Mouse (Mus musculus) heart, adult 2 months (tissue): ENCODE data around the gene Fgfr1op. TPM values are rescaled to one million over a fixed set of nuclear protein-coding genes. Genes with fewer than 3 reads are reported as not detected.
A peak's percentile ranks its signal among the peaks of the same experiment; 100 is the strongest.

Experiments
- DNase-seq, 2 experiments: peaks; one replicate each; pipeline ENCODE4 v3.0.0; 2021
- H3K27ac ChIP-seq: fragments of 200-600 bp; 2 replicates; pipeline ENCODE4 v1.8.1; 2022
- H3K27me3 ChIP-seq: fragments of 200-500 bp; 2 replicates; pipeline ENCODE4 v1.6.1; 2012; ENCODE audit warnings: mild to moderate bottlenecking, low read length, inconsistent platforms, mixed read lengths; ENCODE audit not compliant: control insufficient read depth, insufficient read depth
- H3K36me3 ChIP-seq: fragments of 200-500 bp; 2 replicates; pipeline ENCODE4 v1.6.1; 2012; ENCODE audit warnings: low read length, inconsistent platforms; ENCODE audit not compliant: control insufficient read depth, insufficient read depth
- H3K4me1 ChIP-seq: fragments of 200-500 bp; 2 replicates; pipeline ENCODE4 v1.6.1; 2011; ENCODE audit warnings: low read length; ENCODE audit not compliant: control insufficient read depth, insufficient read depth
- H3K4me3 ChIP-seq: fragments of 200-600 bp; 2 replicates; pipeline ENCODE4 v1.8.1; 2022
- H3K79me2 ChIP-seq: fragments of 200-500 bp; replicated peaks from 2 replicates; pipeline ENCODE4 v1.6.1; 2012; ENCODE audit warnings: mild to moderate bottlenecking, inconsistent platforms, low read length, moderate library complexity, mixed read lengths; ENCODE audit not compliant: control insufficient read depth, insufficient read depth
- H3K9ac ChIP-seq: fragments of 200-500 bp; 2 replicates; pipeline ENCODE4 v1.6.1; 2012; ENCODE audit warnings: low read depth, mild to moderate bottlenecking, control low read depth, inconsistent platforms, low read length, mixed read lengths
- CTCF ChIP-seq: fragments of 200-600 bp; IDR thresholded peaks from 2 replicates; pipeline ENCODE4 v1.8.1; 2022; ENCODE audit warnings: antibody characterized with exemption, mild to moderate bottlenecking, moderate library complexity
- EP300 ChIP-seq: fragments of 200-500 bp; IDR thresholded peaks from 2 replicates; pipeline ENCODE4 v1.6.1; 2011; ENCODE audit warnings: low read depth, low read length, control low read depth; ENCODE audit not compliant: insufficient read depth
- POLR2A ChIP-seq: fragments of 200-500 bp; IDR thresholded peaks from 2 replicates; pipeline ENCODE4 v1.6.1; 2011; ENCODE audit warnings: mild to moderate bottlenecking, low read depth, low read length, control low read depth; ENCODE audit not compliant: insufficient read depth
- WGBS: fragments of 180-500 bp; shearing (Covaris S2); methylation state at CpG from one replicate; pipeline ENCODE4 v1.1.7; 2018; 5-methylcytosine and 5-hydroxymethylcytosine counted together
- intact Hi-C: fragments of 180-260 bp; cut with DNase I; formaldehyde crosslinking; loops from one replicate; pipeline ENCODE4 v1.15.1; 2025
- polyA plus RNA-seq: library from polyadenylated mRNA; depleted of rRNA; stranded (reverse); fragments of >200 nt; gene quantifications from 2 replicates; pipeline ENCODE4 v1.2.3, GENCODE M21; 2012
- total RNA-seq, 2 experiments: library from RNA; stranded (reverse); gene quantifications; 2 replicates each; pipeline ENCODE4 v1.2.3; 2021

Gene Fgfr1op
- total and polyA plus RNA-seq, 3 experiments, result 3.0 to 15.8 (median 15.7) TPM

DNA sequence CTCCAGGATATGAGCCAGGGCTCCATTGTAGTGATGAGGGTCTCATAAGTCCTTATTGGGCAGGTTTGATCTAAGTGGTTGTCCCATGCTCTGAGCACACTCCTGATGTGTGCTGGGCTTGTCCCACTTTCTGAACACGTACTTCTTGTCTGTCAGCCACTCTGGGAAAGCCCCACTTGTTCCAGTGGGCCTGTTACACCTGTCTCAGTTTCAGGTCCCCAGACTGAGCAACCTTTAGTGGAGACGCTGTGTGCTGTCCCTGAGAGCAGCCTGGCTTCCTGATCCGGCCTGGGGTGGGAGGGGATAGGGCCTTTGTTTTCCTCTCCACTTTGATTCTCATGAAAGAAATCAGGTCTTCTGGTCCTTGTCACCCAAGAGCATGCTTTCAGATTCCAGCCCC is 44.9 kb downstream of the Fgfr1op start:
- 46% methylated on average over 3 of the region's 3 CpGs for WGBS
- TF ChIP-seq EP300 (no peak), CTCF (no peak), POLR2A (no peak)
- Histone ChIP-seq H3K79me2 (no peaks in the 10 kb centered on the region), H3K36me3 (no peaks in the 10 kb centered on the region), H3K27me3 (peaks cover 1% of the 10 kb centered on the region; the same call in 1 of the 2 replicates), H3K4me1 (no peaks in the 10 kb centered on the region), H3K4me3 (no peak overlapping the region), H3K27ac (no peak overlapping the region), H3K9ac (no peak overlapping the region)
- no peak for DNase-seq
- intact Hi-C loops, result no loop called here

GRCm38 (mm10) chr17:8210675-8211074 is 45.4 kb downstream of the Fgfr1op start:
- WGBS, result 67% methylated on average over 10 of the region's 10 CpGs
- H3K27me3 ChIP-seq, result peaks cover 1% of the 10 kb centered on the region; the same call in 1 of the 2 replicates
- no peaks in the 10 kb centered on the region for H3K36me3 ChIP-seq
- H3K4me3 ChIP-seq, result no peak overlapping the region
- intact Hi-C loops, result no loop called here
- DNase-seq, result peak in 1 of 2 experiments; percentile 14
- H3K27ac ChIP-seq, result no peak overlapping the region
- TF ChIP-seq CTCF, result no peak
- no peaks in the 10 kb centered on the region for H3K4me1 ChIP-seq
- H3K79me2 ChIP-seq, result no peaks in the 10 kb centered on the region
- H3K9ac ChIP-seq, result no peak overlapping the region

- peaks cover 1% of the 10 kb centered on the region; the same call in 1 of the 2 replicates for H3K27me3 ChIP-seq
- WGBS, result 74% methylated on average over 6 of the region's 6 CpGs
- no peak overlapping the region for H3K4me3 ChIP-seq
- no peak overlapping the region for H3K9ac ChIP-seq
- no peaks in the 10 kb centered on the region for H3K4me1 ChIP-seq
- no peak for TF ChIP-seq POLR2A
- TF ChIP-seq EP300, result no peak
- no peak for TF ChIP-seq CTCF
- H3K79me2 ChIP-seq, result no peaks in the 10 kb centered on the region
- peak in 1 of 2 experiments; percentile 7 for DNase-seq
- H3K27ac ChIP-seq, result no peak overlapping the region
- intact Hi-C loops, result no loop called here
- H3K36me3 ChIP-seq, result no peaks in the 10 kb centered on the region
Observed at GRCm38 (mm10) chr17:8211399-8211798, 46.1 kb downstream of the Fgfr1op start.

- peak in 1 of 2 experiments; percentile 11 for DNase-seq
- WGBS, result 77% methylated on average over 1 of the region's 1 CpGs
- intact Hi-C loops, result no loop called here
- no peaks in the 10 kb centered on the region for H3K36me3 ChIP-seq
- H3K27ac ChIP-seq, result no peak overlapping the region
- H3K9ac ChIP-seq, result no peak overlapping the region
- H3K27me3 ChIP-seq, result peaks cover 1% of the 10 kb centered on the region; the same call in 1 of the 2 replicates
- TF ChIP-seq CTCF (no peak), POLR2A (no peak), EP300 (no peak)
- H3K79me2 ChIP-seq, result no peaks in the 10 kb centered on the region
- H3K4me3 ChIP-seq, result no peak overlapping the region
- H3K4me1 ChIP-seq, result no peaks in the 10 kb centered on the region
Observed at GRCm38 (mm10) chr17:8214369-8214768, 49.1 kb downstream of the Fgfr1op start.

DNA sequence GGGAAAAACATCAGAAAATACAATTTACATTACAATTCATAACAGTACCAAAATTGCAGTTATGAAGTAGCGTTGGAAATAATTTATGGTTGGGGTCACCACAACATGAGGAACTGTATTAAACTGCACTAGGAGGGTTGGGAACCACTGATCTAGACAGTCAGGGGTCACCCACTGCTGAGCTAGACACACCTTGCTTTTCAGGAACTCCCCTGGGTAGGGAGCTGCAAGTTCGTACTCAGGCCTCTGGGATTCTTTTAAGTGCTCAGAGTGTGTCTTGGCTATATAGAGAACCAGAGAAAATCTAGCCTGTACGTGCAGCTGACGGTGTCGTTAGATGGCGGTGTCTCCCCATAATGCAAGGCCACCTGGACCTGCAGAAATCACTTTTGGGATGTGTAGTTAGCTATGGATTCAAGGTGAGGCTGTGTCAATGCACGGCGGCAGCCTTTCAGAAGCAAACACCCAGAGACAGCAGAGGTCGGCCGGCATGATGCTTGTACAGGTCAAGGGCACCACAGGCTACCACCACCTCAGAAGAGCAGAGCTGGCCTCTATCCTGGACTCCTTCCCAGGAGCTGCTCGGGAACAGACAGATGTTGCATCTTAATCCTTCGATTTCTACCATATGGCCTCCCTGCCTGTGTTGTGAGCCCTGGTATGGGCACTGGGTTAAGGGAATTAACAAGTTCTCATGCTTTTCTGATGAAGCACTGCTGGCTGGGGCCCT is 49.9 kb downstream of the Fgfr1op start:
- Histone ChIP-seq H3K4me1 (no peaks in the 10 kb centered on the region), H3K9ac (no peak overlapping the region), H3K27me3 (peaks cover 1% of the 10 kb centered on the region; the same call in 1 of the 2 replicates), H3K79me2 (no peaks in the 10 kb centered on the region), H3K36me3 (no peaks in the 10 kb centered on the region), H3K4me3 (no peak overlapping the region), H3K27ac (no peak overlapping the region)
- TF ChIP-seq POLR2A (no peak), CTCF (no peak), EP300 (no peak)
- intact Hi-C loops, result no loop called here
- DNase-seq, result peak in 1 of 2 experiments; percentile 4
- WGBS, result 87% methylated on average over 12 of the region's 12 CpGs

- no peak for DNase-seq
- Histone ChIP-seq H3K4me3 (no peak overlapping the region), H3K9ac (no peak overlapping the region), H3K27ac (no peak overlapping the region), H3K36me3 (no peaks in the 10 kb centered on the region), H3K79me2 (no peaks in the 10 kb centered on the region), H3K4me1 (no peaks in the 10 kb centered on the region; the same call in 1 of the 2 replicates), H3K27me3 (no peaks in the 10 kb centered on the region)
- WGBS, result 75% methylated on average over 10 of the region's 10 CpGs
- TF ChIP-seq CTCF (no peak), POLR2A (no peak), EP300 (no peak)
- intact Hi-C loops, result no loop called here
Observed at GRCm38 (mm10) chr17:8223225-8223624, 57.9 kb downstream of the Fgfr1op start.
